Mouse (Mus musculus) embryonic facial prominence, embryonic 11.5 days (tissue): ENCODE results near the gene Tmem259. TPM values are rescaled to one million over a fixed set of nuclear protein-coding genes. Genes with fewer than 3 reads are reported as not detected.
"Not testable (repeated sequence)": the region's sequence is repeated elsewhere in the genome, so short reads cannot be mapped to it uniquely, and the experiment has no call there.

Experiments
- ATAC-seq: fragments of 200-750 bp; cut with Nextera tagmentation; replicated peaks from 2 replicates; pipeline ENCODE4 v1.8.0; 2017; ENCODE audit warnings: low read depth; ENCODE audit not compliant: insufficient number of reproducible peaks, low FRiP score, low TSS enrichment
- DNase-seq: peaks from one replicate; pipeline ENCODE4 v3.0.0-alpha.2; 2015; ENCODE audit warnings: low spot score
- H3K27ac ChIP-seq: fragments of 300-500 bp; sonication (generic); replicated peaks from 2 replicates; pipeline ENCODE4 v1.5.1; 2014; ENCODE audit warnings: mild to moderate bottlenecking, low read depth, low read length, control low read depth
- H3K27me3 ChIP-seq: fragments of 300-500 bp; sonication (generic); 2 replicates; pipeline ENCODE4 v1.6.1; 2014; ENCODE audit warnings: mild to moderate bottlenecking, low read length, moderate library complexity, mixed read lengths; ENCODE audit not compliant: control insufficient read depth, insufficient read depth
- H3K36me3 ChIP-seq: fragments of 300-500 bp; sonication (generic); replicated peaks from 2 replicates; pipeline ENCODE4 v1.6.1; 2014; ENCODE audit warnings: low read depth, mild to moderate bottlenecking, low read length, moderate library complexity, mixed read lengths; ENCODE audit not compliant: control insufficient read depth, insufficient read depth
- H3K4me1 ChIP-seq: fragments of 300-500 bp; sonication (generic); 2 replicates; pipeline ENCODE4 v1.6.1; 2014; ENCODE audit warnings: low read length, mixed read lengths; ENCODE audit not compliant: control insufficient read depth, insufficient read depth
- H3K4me2 ChIP-seq: fragments of 300-500 bp; sonication (generic); 2 replicates; pipeline ENCODE4 v1.6.1; 2014; ENCODE audit warnings: low read depth, mild to moderate bottlenecking, control low read depth, low read length, moderate library complexity
- H3K4me3 ChIP-seq: fragments of 300-500 bp; sonication (generic); 2 replicates; pipeline ENCODE4 v1.5.1; 2014; ENCODE audit warnings: low read depth, low read length, control low read depth
- H3K9ac ChIP-seq: fragments of 300-500 bp; sonication (generic); replicated peaks from 2 replicates; pipeline ENCODE4 v1.6.1; 2014; ENCODE audit warnings: mild to moderate bottlenecking, control low read depth, low read length
- H3K9me3 ChIP-seq: fragments of 300-500 bp; sonication (generic); replicated peaks from 2 replicates; pipeline ENCODE4 v1.6.1; 2016; ENCODE audit warnings: mild to moderate bottlenecking, low read length, inconsistent platforms, mixed read lengths; ENCODE audit not compliant: control insufficient read depth
- WGBS: fragments of 180-500 bp; shearing (Covaris S2); extraction: QIAGEN DNeasy Blood & Tissue Kit; methylation state at CpG from one replicate; pipeline ENCODE4 v1.1.7; 2014; 5-methylcytosine and 5-hydroxymethylcytosine counted together
- polyA plus RNA-seq: library from polyadenylated mRNA; unstranded; fragments of >200 nt; fragmentation: Nextera tagmentation; extraction: Ambion mirVana; gene quantifications from 2 replicates; pipeline ENCODE4 v1.2.1, GENCODE M21; 2014

The Tmem259 gene
- polyA plus RNA-seq, 1 experiment from 2014 or later, result 13.4 TPM

GRCm38 (mm10) chr10:79965325-79965724 is 18.8 kb downstream of the Tmem259 start:
- 88% methylated on average over 5 of the region's 5 CpGs for WGBS
- Histone ChIP-seq H3K27me3 (no peaks in the 10 kb centered on the region; the same call in 1 of the 2 replicates), H3K27ac (no peak overlapping the region), H3K4me2 (no peak overlapping the region), H3K9ac (no peak overlapping the region), H3K4me3 (no peak overlapping the region), H3K9me3 (no peaks in the 10 kb centered on the region), H3K36me3 (peaks cover 12% of the 10 kb centered on the region), H3K4me1 (no peaks in the 10 kb centered on the region)
- no peak for ATAC-seq
- DNase-seq, result no peak

GRCm38 (mm10) chr10:79964727-79965126 is 19.4 kb downstream of the Tmem259 start:
- Histone ChIP-seq H3K4me1 (no peaks in the 10 kb centered on the region), H3K27ac (no peak overlapping the region), H3K4me2 (no peak overlapping the region), H3K27me3 (no peaks in the 10 kb centered on the region), H3K9ac (no peak overlapping the region), H3K36me3 (peaks cover 12% of the 10 kb centered on the region), H3K4me3 (no peak overlapping the region), H3K9me3 (no peaks in the 10 kb centered on the region)
- WGBS, result 93% methylated on average over 7 of the region's 7 CpGs
- no peak for ATAC-seq
- no peak for DNase-seq

- WGBS, result 13% methylated on average over 10 of the region's 10 CpGs
- Histone ChIP-seq H3K4me2 (peak overlapping the region; percentile 80), H3K9ac (peak overlapping the region; percentile 86), H3K36me3 (peaks cover 5% of the 10 kb centered on the region), H3K27ac (no peak overlapping the region), H3K9me3 (no peaks in the 10 kb centered on the region), H3K27me3 (no peaks in the 10 kb centered on the region), H3K4me3 (peak overlapping the region; percentile 99), H3K4me1 (no peaks in the 10 kb centered on the region)
- no peak for DNase-seq
- no peak for ATAC-seq
Observed at GRCm38 (mm10) chr10:79960671-79961294, 23.3 kb downstream of the Tmem259 start.

- peak; percentile 94 for ATAC-seq
- Histone ChIP-seq H3K27me3 (no peaks in the 10 kb centered on the region), H3K4me2 (peak within 1 kb of the TSS; percentile 80), H3K9ac (peak within 1 kb of the TSS; percentile 86), H3K27ac (0 out of 2 replicates have a peak within 1 kb of the TSS, but pooled peaks have one; percentile 41), H3K4me1 (no peaks in the 10 kb centered on the region), H3K36me3 (peaks cover 5% of the 10 kb centered on the region), H3K4me3 (peak within 1 kb of the TSS; percentile 99), H3K9me3 (no peaks in the 10 kb centered on the region)
- WGBS, result under 1% methylated on average over 61 of the region's 61 CpGs
- DNase-seq, result peak; percentile 100
Observed at GRCm38 (mm10) chr10:79959847-79960601, 24.1 kb downstream of the Tmem259 start, which contains the start of gene Wdr18. Gene Wdr18 (plus strand): TSS chr10:79960152.

GRCm38 (mm10) chr10:79959412-79959811 is 24.7 kb downstream of the Tmem259 start:
- H3K27ac ChIP-seq, H3K4me1 ChIP-seq, H3K4me3 ChIP-seq, H3K36me3 ChIP-seq, ATAC-seq, H3K9me3 ChIP-seq, H3K27me3 ChIP-seq, H3K9ac ChIP-seq, H3K4me2 ChIP-seq: not testable (repeated sequence)
- peak; percentile 19 for DNase-seq
- 35% methylated on average over 10 of the region's 10 CpGs for WGBS

GRCm38 (mm10) chr10:79958140-79958816 is 25.9 kb downstream of the Tmem259 start:
- no peaks in the 10 kb centered on the region for H3K9me3 ChIP-seq

GRCm38 (mm10) chr10:79956643-79957154 is 27.4 kb downstream of the Tmem259 start:
- H3K9me3 ChIP-seq, result no peaks in the 10 kb centered on the region
- H3K27ac ChIP-seq, result no peak overlapping the region
- ATAC-seq (no peak), DNase-seq (no peak)
- H3K4me1 ChIP-seq, result no peaks in the 10 kb centered on the region
- H3K36me3 ChIP-seq, result no peaks in the 10 kb centered on the region; the same call in 1 of the 2 replicates
- 20% methylated on average over 4 of the region's 4 CpGs for WGBS
- H3K27me3 ChIP-seq, result no peaks in the 10 kb centered on the region
- H3K9ac ChIP-seq, result no peak overlapping the region
- H3K4me2 ChIP-seq, result no peak overlapping the region
- no peak overlapping the region for H3K4me3 ChIP-seq

More at GRCm38 (mm10) chr10:79958140-79958816, 25.9 kb downstream of the Tmem259 start:
- H3K4me2 ChIP-seq, result no peak overlapping the region; the same call in 1 of the 2 replicates
- H3K9ac ChIP-seq, result no peak overlapping the region
- peaks cover 5% of the 10 kb centered on the region; the same call in 1 of the 2 replicates for H3K36me3 ChIP-seq
- peak; percentile 78 for DNase-seq
- H3K27me3 ChIP-seq, result no peaks in the 10 kb centered on the region
- H3K4me1 ChIP-seq, result no peaks in the 10 kb centered on the region
- WGBS, result 11% methylated on average over 21 of the region's 21 CpGs
- H3K4me3 ChIP-seq, result no peak overlapping the region
- no peak for ATAC-seq
- no peak overlapping the region for H3K27ac ChIP-seq
